Mouse (Mus musculus): ENCODE measurements around the gene Iqce. TPM values are rescaled to one million over a fixed set of nuclear protein-coding genes. Genes with fewer than 3 reads are reported as not detected.

Iqce gene
- total and polyA plus RNA-seq, 3 experiments, result 2.2 to 11.2 (median 5.3) TPM

DNA sequence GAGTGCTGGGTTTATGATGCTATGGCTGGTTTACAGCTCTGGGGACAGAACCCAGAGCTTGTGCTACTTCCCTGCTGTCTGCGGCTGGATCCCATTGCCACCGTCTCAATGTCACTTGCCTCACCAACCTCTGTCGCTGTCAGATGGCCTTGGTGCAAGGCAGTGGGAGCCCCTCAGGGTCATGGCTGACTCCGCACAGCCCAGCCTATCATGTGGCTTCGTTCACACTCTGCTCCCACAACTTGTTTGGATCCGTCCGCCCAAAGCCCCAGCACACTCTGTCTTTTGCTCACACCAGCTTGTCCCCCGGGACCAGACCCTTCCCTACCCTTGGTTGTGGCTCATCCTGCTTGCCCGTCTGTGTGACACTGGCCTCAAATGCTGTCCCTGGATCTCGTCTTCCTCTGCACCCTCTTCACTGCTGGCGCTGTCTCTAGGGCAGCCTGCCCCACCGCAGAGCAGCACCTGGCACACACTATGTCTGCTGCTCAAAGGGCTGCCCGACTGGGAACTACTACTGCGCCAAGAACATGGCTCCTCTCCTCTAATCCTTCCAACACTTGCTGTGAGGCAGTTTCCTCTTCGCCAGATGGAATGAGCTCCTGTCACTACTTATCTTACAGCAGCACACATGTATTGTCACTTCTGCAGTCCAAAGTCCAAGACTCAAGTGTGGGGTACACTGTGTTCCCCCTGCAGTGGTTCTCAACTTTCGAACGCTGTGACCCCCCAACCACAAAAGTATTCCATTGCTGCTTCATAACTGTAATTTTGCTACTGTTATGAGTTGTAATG is 25.0 kb upstream of the Iqce start:
- Histone ChIP-seq H3K4me3 (replicated peaks in 1 of 3; ENCODE audit: low read depth in 2 of 3, low read length in 2 of 3, poor library complexity in 1 of 3) (no peak overlapping the region), H3K27ac (ENCODE audit: insufficient read depth, low read depth) (no peak overlapping the region), H3K4me1 (ENCODE audit: control insufficient read depth in 1 of 2, insufficient read depth in 2 of 2) (peaks cover 3 to 11% of the 10 kb centered on the region in 2 experiments; a peak in 2 of 4 replicates), H3K36me3 (replicated peaks in 1 of 2; ENCODE audit: control insufficient read depth in 1 of 2, insufficient read depth in 1 of 2, low read length in 1 of 2) (no peaks in the 10 kb centered on the region), H3K9ac (ENCODE audit: insufficient read depth, low read depth) (no peak overlapping the region), H3K9me3 (replicated peaks; ENCODE audit: low read length) (no peaks in the 10 kb centered on the region), H3K79me2 (replicated peaks; ENCODE audit: control insufficient read depth, extremely low read depth, insufficient read depth, poor library complexity, severe bottlenecking) (no peaks in the 10 kb centered on the region), H3K27me3 (replicated peaks) (peaks cover 1% of the 10 kb centered on the region), H3K4me2 (ENCODE audit: insufficient read depth, low read depth, poor library complexity, severe bottlenecking) (no peak overlapping the region)
- no peak for DNase-seq (ENCODE audit: extremely low read depth)
- in situ Hi-C loops (cut with MboI; ENCODE audit: low pct_ligation_motif_present, low pct_unique_long_range_greater_than_20kb, low sequenced_read_pairs) (no loop called here), dilution Hi-C loops (cut with MboI; ENCODE audit: extremely low pct_ligation_motif_present, extremely low pct_unique_long_range_greater_than_20kb, low sequenced_read_pairs) (no loop called here)
- no peak for TF ChIP-seq MYC (IDR thresholded peaks at IDR 0.05; ENCODE audit: low read depth, low read length)
- TF ChIP-seq TBP (conservative IDR thresholded peaks at IDR 0.05; ENCODE audit: low read depth, low read length), result no peak
- TF ChIP-seq JUN (IDR thresholded peaks at IDR 0.05; ENCODE audit: insufficient read depth, low read depth, low read length), result no peak
- TF ChIP-seq USF2 (conservative IDR thresholded peaks at IDR 0.05; ENCODE audit: low read depth, low read length), result no peak
- TF ChIP-seq MAZ (IDR thresholded peaks at IDR 0.05; ENCODE audit: low read depth, low read length), result no peak
- no peak for TF ChIP-seq MEF2A (IDR thresholded peaks at IDR 0.05; ENCODE audit: borderline replicate concordance, low read depth, low read length)
- no peak for TF ChIP-seq CTCF (conservative IDR thresholded peaks at IDR 0.05 in 1 of 2, IDR thresholded peaks at IDR 0.05 in 1 of 2; ENCODE audit: low read depth in 2 of 2, low read length in 2 of 2)
- no peak for TF ChIP-seq PAX5 (IDR thresholded peaks at IDR 0.05; ENCODE audit: low read length)

DNA sequence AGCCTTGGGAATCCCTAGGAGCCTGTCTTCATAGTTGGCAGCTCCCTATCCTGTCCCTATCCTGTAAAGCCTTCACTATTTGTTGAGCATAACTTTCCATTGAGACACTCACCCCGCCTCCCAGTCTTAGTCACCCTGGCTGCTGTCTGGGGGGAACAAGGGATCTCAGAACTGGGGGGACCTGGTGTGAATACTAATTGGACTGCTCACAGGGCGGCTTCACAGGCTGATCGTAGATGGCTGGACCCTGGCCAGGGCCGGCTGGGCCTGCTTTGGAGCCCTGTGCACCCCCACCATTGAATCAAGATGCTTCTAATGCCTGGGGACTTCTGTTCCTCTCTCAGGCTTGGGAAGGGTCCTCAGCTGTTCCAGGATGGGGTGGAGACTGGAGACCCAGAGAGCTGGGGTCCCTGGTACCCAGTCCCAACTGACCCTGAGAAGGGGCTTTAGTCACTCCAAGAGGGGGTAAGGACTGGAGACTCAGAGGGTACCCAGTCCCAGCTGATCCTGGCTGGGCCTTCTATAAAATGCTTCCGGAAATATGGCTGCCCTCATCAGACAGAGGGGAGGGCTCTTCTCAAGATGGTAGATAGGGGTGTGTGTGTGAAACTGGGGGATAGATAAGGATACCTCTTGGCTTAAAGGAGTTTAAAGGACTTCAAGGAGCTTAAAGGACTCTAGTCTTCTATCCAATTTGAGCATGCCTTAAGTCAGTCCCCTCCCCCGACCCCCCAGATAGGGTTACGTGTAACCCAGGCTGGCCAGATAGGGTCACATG is 24.1 kb upstream of the Iqce start:
- in situ Hi-C loops (cut with MboI; ENCODE audit: low pct_ligation_motif_present, low pct_unique_long_range_greater_than_20kb, low sequenced_read_pairs), result no loop called here
- no peaks in the 10 kb centered on the region for H3K79me2 ChIP-seq (replicated peaks; ENCODE audit: control insufficient read depth, extremely low read depth, insufficient read depth, poor library complexity, severe bottlenecking)
- dilution Hi-C loops (cut with MboI; ENCODE audit: extremely low pct_ligation_motif_present, extremely low pct_unique_long_range_greater_than_20kb, low sequenced_read_pairs), result no loop called here
- H3K36me3 ChIP-seq (replicated peaks in 1 of 2; ENCODE audit: control insufficient read depth in 1 of 2, insufficient read depth in 1 of 2, low read length in 1 of 2), result no peaks in the 10 kb centered on the region
- H3K9me3 ChIP-seq (replicated peaks; ENCODE audit: low read length), result no peaks in the 10 kb centered on the region
- H3K4me2 ChIP-seq (ENCODE audit: insufficient read depth, low read depth, poor library complexity, severe bottlenecking), result no peak overlapping the region
- H3K9ac ChIP-seq (ENCODE audit: insufficient read depth, low read depth), result no peak overlapping the region
- H3K27me3 ChIP-seq (replicated peaks), result peaks cover 1% of the 10 kb centered on the region
- TF ChIP-seq ELF1 (IDR thresholded peaks at IDR 0.05; ENCODE audit: low read depth, low read length) (no peak), CTCF (conservative IDR thresholded peaks at IDR 0.05 in 1 of 2, IDR thresholded peaks at IDR 0.05 in 1 of 2; ENCODE audit: low read depth in 2 of 2, low read length in 2 of 2) (no peak), NELFE (IDR thresholded peaks at IDR 0.05; ENCODE audit: low read depth, low read length) (no peak), ZKSCAN1 (IDR thresholded peaks at IDR 0.05; ENCODE audit: borderline replicate concordance, low read depth, low read length) (no peak), NRF1 (IDR thresholded peaks at IDR 0.05; ENCODE audit: low read depth, low read length) (no peak), GABPA (IDR thresholded peaks at IDR 0.05; ENCODE audit: insufficient replicate concordance, low read depth, low read length) (no peak), SIN3A (IDR thresholded peaks at IDR 0.05; ENCODE audit: low read length) (no peak), USF1 (IDR thresholded peaks at IDR 0.05; ENCODE audit: low read depth, low read length) (no peak), MXI1 (IDR thresholded peaks at IDR 0.05; ENCODE audit: low read depth, low read length) (no peak), EP300 (IDR thresholded peaks at IDR 0.05; ENCODE audit: low read length) (no peak), JUND (conservative IDR thresholded peaks at IDR 0.05; ENCODE audit: low read depth, low read length) (no peak)
- no peak overlapping the region for H3K27ac ChIP-seq (ENCODE audit: insufficient read depth, low read depth)
- H3K4me3 ChIP-seq (replicated peaks in 1 of 3; ENCODE audit: low read depth in 2 of 3, low read length in 2 of 3, poor library complexity in 1 of 3), result no peak overlapping the region
- H3K4me1 ChIP-seq (ENCODE audit: control insufficient read depth in 1 of 2, insufficient read depth in 2 of 2), result peaks cover 3 to 7% of the 10 kb centered on the region in 2 experiments; a peak in 2 of 4 replicates
- no peak for DNase-seq (ENCODE audit: extremely low read depth)
